Mouse (Mus musculus) thymus, adult 2 months (tissue): ENCODE results near the gene Ldlrad2.

Source experiments
- CTCF ChIP-seq: fragments of 200-500 bp; IDR thresholded peaks from 2 replicates; pipeline ENCODE4 v1.5.1; 2012; ENCODE audit warnings: mild to moderate bottlenecking, control low read depth, low read length, moderate library complexity, borderline replicate concordance; ENCODE audit not compliant: control insufficient read depth, poor library complexity, insufficient read depth; ENCODE audit errors: extremely low read depth
- POLR2A ChIP-seq: fragments of 200-500 bp; IDR thresholded peaks from 2 replicates; pipeline ENCODE4 v1.6.1; 2012; ENCODE audit warnings: mild to moderate bottlenecking, low read length, control low read depth, moderate library complexity; ENCODE audit not compliant: control insufficient read depth, poor library complexity, insufficient read depth; ENCODE audit errors: extremely low read depth

DNA sequence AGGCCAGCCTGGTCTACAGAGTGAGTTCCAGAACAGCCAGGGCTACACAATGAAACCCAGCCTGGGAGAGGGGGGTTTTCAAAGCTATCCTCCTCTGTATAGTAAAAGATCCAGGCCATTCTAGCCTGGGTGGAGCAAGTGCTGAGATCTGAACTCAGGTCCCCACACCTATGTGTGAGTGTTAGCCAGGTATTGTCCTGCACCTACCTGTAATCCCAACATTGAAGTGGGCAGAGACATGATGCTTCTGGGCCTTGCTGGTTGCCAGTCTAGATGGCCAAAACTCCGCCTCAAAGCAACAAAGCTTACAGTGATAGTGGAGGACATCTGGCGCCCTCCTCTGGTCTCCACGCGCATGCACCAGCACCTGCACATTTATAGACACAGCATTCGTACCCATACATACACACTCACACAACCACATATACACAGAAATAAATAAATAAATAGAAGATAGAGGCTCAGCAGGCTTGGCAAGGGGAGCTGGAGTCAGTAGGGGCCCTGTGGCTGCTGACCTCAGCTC, 28.3 kb downstream of the Ldlrad2 start:
- TF ChIP-seq CTCF (0 out of 2 replicates have a peak, but pooled peaks have one; percentile 38), POLR2A (no peak)
